Mouse (Mus musculus) adrenal gland (tissue): ENCODE measurements around the gene Atg7.

ENCODE experiments used
- intact Hi-C: fragments of 180-260 bp; cut with DNase I; formaldehyde crosslinking; loops from one replicate; pipeline ENCODE4 v1.15.1; 2025

Atg7 gene

GRCm38 (mm10) chr6:114812779-114813178, 169.9 kb downstream of the Atg7 start:
- intact Hi-C loops, result no loop called here

- intact Hi-C loops, result no loop called here
Observed at GRCm38 (mm10) chr6:114814199-114814881, 171.4 kb downstream of the Atg7 start.

- intact Hi-C loops, result no loop called here
Observed at GRCm38 (mm10) chr6:114814882-114815650, 172.2 kb downstream of the Atg7 start.

GRCm38 (mm10) chr6:114817948-114818347, 175.1 kb downstream of the Atg7 start:
- intact Hi-C loops, result no loop called here

- intact Hi-C loops, result no loop called here
Observed at GRCm38 (mm10) chr6:114818471-114818870, 175.6 kb downstream of the Atg7 start.

GRCm38 (mm10) chr6:114819971-114820481, 177.1 kb downstream of the Atg7 start:
- intact Hi-C loops, result no loop called here

GRCm38 (mm10) chr6:114821646-114822045, 178.7 kb downstream of the Atg7 start:
- intact Hi-C loops, result no loop called here

GRCm38 (mm10) chr6:114826889-114827288, 184.0 kb downstream of the Atg7 start:
- intact Hi-C loops, result no loop called here

- intact Hi-C loops, result no loop called here
Observed at GRCm38 (mm10) chr6:114829660-114830438, 187.0 kb downstream of the Atg7 start.

- intact Hi-C loops, result no loop called here
Observed at GRCm38 (mm10) chr6:114831807-114832206, 188.9 kb downstream of the Atg7 start.

GRCm38 (mm10) chr6:114833058-114833685, 190.3 kb downstream of the Atg7 start:
- intact Hi-C loops, result no loop called here

- intact Hi-C loops, result no loop called here
Observed at GRCm38 (mm10) chr6:114833791-114834346, 191.0 kb downstream of the Atg7 start.

- intact Hi-C loops, result no loop called here
Observed at GRCm38 (mm10) chr6:114835344-114835743, 192.4 kb downstream of the Atg7 start.

GRCm38 (mm10) chr6:114835752-114836151, 192.9 kb downstream of the Atg7 start:
- intact Hi-C loops, result no loop called here

GRCm38 (mm10) chr6:114836433-114836832, 193.5 kb downstream of the Atg7 start:
- intact Hi-C loops, result no loop called here

- intact Hi-C loops, result no loop called here
Observed at GRCm38 (mm10) chr6:114838872-114839271, 196.0 kb downstream of the Atg7 start.

- intact Hi-C loops, result no loop called here
Observed at GRCm38 (mm10) chr6:114840012-114840411, 197.1 kb downstream of the Atg7 start.

- intact Hi-C loops, result no loop called here
Observed at GRCm38 (mm10) chr6:114842131-114842530, 199.2 kb downstream of the Atg7 start.

GRCm38 (mm10) chr6:114842863-114843262, 200.0 kb downstream of the Atg7 start:
- intact Hi-C loops, result no loop called here

- intact Hi-C loops, result no loop called here
Observed at GRCm38 (mm10) chr6:114846153-114846772, 203.4 kb downstream of the Atg7 start.
